Mouse (Mus musculus) myocyte (in vitro differentiated cells): ENCODE results near the gene Sh2d7. TPM values are rescaled to one million over a fixed set of nuclear protein-coding genes. Genes with fewer than 3 reads are reported as not detected.
A peak's percentile ranks its signal among the peaks of the same experiment; 100 is the strongest.

Source experiments
- H3K27me3 ChIP-seq: one replicate; pipeline ENCODE4 v1.6.1; 2011; ENCODE audit not compliant: control insufficient read depth, insufficient read depth, insufficient read length
- H3K36me3 ChIP-seq: one replicate; pipeline ENCODE4 v1.6.1; 2011; ENCODE audit not compliant: control insufficient read depth, insufficient read depth
- H3K4me2 ChIP-seq: one replicate; pipeline ENCODE4 v1.6.1; 2011; ENCODE audit warnings: low read depth, control low read depth
- H3K4me3 ChIP-seq: one replicate; pipeline ENCODE4 v1.5.1; 2011; ENCODE audit warnings: mild to moderate bottlenecking, control low read depth, moderate library complexity
- H3K79me2 ChIP-seq: one replicate; pipeline ENCODE4 v1.6.1; 2011; ENCODE audit not compliant: control insufficient read depth, insufficient read depth
- H3ac ChIP-seq: one replicate; pipeline ENCODE4 v1.6.1; 2011; ENCODE audit not compliant: control insufficient read depth, insufficient read length
- CEBPB ChIP-seq: IDR thresholded peaks from 2 replicates; pipeline ENCODE4 v1.6.1; 2011; ENCODE audit warnings: mild to moderate bottlenecking, moderate library complexity; ENCODE audit not compliant: poor library complexity, insufficient read depth, severe bottlenecking
- E2F4 ChIP-seq: IDR thresholded peaks from one replicate; pipeline ENCODE4 v1.6.1; 2011; ENCODE audit warnings: mild to moderate bottlenecking, control low read depth, moderate library complexity; ENCODE audit not compliant: insufficient read depth
- MAX ChIP-seq: IDR thresholded peaks from one replicate; pipeline ENCODE4 v1.6.1; 2011; ENCODE audit warnings: low read depth, mild to moderate bottlenecking, control low read depth
- MYOD1 ChIP-seq, 3 experiments: IDR thresholded peaks; one replicate each; pipeline ENCODE4 v1.6.1; 2011; ENCODE audit warnings: control low read depth in 2 of 3, low read depth in 2 of 3, mild to moderate bottlenecking in 2 of 3, moderate library complexity in 1 of 3; ENCODE audit not compliant: insufficient read length in 2 of 3, control insufficient read depth in 1 of 3
- MYOG ChIP-seq, 3 experiments: IDR thresholded peaks; one replicate each; pipeline ENCODE4 v1.6.1; 2011; ENCODE audit warnings: control low read depth in 2 of 3, low read depth in 2 of 3, mild to moderate bottlenecking in 2 of 3; ENCODE audit not compliant: insufficient read length in 2 of 3, control insufficient read depth in 1 of 3, insufficient read depth in 1 of 3
- POLR2A ChIP-seq: IDR thresholded peaks from one replicate; pipeline ENCODE4 v1.6.1; 2011; ENCODE audit warnings: low read depth, mild to moderate bottlenecking, control low read depth, moderate library complexity; ENCODE audit not compliant: insufficient read length
- POLR2AphosphoS2 ChIP-seq: IDR thresholded peaks from one replicate; pipeline ENCODE4 v1.6.1; 2011; ENCODE audit warnings: low read depth, control low read depth; ENCODE audit not compliant: insufficient read length
- REST ChIP-seq: IDR thresholded peaks from one replicate; pipeline ENCODE4 v1.6.1; 2011; ENCODE audit warnings: mild to moderate bottlenecking, control low read depth, moderate library complexity; ENCODE audit not compliant: insufficient read depth, insufficient read length
- SRF ChIP-seq: IDR thresholded peaks from one replicate; pipeline ENCODE4 v1.6.1; 2011; ENCODE audit warnings: low read depth; ENCODE audit not compliant: control insufficient read depth, insufficient read length
- TCF12 ChIP-seq: IDR thresholded peaks from one replicate; pipeline ENCODE4 v1.6.1; 2011; ENCODE audit warnings: mild to moderate bottlenecking, control low read depth; ENCODE audit not compliant: poor library complexity, insufficient read depth, severe bottlenecking
- TCF3 ChIP-seq: IDR thresholded peaks from one replicate; pipeline ENCODE4 v1.6.1; 2011; ENCODE audit warnings: low read depth, control low read depth; ENCODE audit not compliant: insufficient read length
- USF1 ChIP-seq: IDR thresholded peaks from one replicate; pipeline ENCODE4 v1.6.1; 2011; ENCODE audit warnings: low read depth, mild to moderate bottlenecking, control low read depth, moderate library complexity
- polyA plus RNA-seq: library from polyadenylated mRNA; unstranded; fragments of >200 nt; fragmentation: generic; extraction: Trizol; gene quantifications from one replicate; pipeline ENCODE4 v1.2.1, GENCODE M21; 2012; ENCODE audit warnings: missing spikeins

Sh2d7 gene
- polyA plus RNA-seq, 1 experiment = not detected

DNA sequence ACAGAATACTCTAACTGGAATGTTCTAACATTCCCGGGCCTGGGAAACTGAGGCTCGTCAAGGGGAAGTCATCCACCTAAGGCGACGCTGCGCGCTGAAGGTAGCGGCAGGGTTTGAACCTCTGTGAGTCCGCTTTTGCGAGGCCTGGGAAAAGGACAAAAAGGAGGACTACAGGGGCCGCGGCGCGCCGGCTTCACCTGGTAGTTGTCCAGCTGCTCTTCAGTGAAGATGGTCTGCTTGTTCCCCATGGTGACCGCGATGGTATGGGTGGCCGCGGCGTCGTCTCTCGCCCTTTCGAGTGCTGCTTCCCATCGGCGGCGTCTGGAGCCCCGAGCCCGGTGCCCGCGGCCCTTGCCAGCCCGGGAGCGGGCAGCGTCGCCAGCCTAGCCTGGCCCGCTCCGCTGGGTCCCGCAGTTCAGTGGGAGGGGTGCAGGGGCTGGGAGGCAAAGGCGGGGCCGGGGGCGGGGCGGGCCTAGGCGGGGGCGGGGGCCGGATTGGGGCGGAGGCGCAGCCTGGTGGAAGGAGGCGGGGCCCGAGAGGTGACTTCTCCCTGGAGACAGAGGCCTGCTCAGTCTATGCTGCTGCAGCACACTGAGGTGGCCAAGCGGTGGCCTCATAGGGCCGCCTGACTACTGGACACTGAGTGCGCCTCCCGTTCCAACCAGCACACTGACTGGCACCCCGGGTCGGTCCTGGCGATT lies 21.1 kb downstream of the Sh2d7 start, which contains the start of gene Cib2:
TSS of gene Cib2 (minus strand) at position 448 of the 701 bp plus-strand sequence.
- H3K4me2 ChIP-seq = peak within 1 kb of the TSS; percentile 63
- H3K79me2 ChIP-seq = no peaks in the 10 kb centered on the region
- no peak within 1 kb of the TSS for H3ac ChIP-seq
- peaks cover 14% of the 10 kb centered on the region for H3K27me3 ChIP-seq
- no peak within 1 kb of the TSS for H3K4me3 ChIP-seq
- TF ChIP-seq TCF3 = no peak
- peak; percentile 27 for TF ChIP-seq POLR2A
- no peaks in the 10 kb centered on the region for H3K36me3 ChIP-seq

DNA sequence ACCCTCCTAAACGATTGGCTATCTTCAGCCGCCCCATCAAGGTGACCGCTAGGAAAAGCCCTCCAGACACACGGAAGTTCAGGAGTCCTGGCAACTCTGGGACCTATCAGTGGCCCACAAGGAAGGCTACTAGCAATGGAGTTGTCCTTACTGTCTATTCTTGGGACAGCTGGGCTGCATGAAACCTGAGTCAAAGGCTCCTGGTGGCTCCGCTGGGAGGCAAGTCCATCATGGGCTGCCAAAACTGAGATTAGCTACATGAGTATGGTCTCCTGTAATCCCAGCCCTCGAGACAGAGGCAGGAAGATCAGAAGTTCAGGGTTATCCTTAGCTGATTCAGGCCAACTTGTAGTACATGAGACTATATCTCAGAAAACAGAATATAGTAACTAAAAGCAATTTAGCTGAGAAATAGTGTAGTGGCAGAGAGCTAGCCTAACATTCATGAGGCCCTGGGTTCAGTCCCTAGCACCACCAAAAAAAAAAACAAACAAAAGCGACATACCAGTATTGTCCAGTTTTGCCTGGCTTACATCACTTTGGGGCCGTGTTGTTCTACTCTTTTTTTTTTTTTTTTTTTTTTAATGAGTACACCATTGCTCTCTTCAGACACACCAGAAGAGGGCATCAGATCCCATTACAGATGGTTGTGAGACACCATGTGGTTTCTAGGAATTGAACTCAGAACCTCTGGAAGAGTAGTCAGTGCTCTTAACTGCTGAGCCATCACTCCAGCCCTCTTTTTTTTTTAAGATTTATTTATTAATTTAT lies 22.2 kb downstream of the Sh2d7 start:
- H3K36me3 ChIP-seq = no peaks in the 10 kb centered on the region
- peaks cover 8% of the 10 kb centered on the region for H3K27me3 ChIP-seq
- no peak overlapping the region for H3K4me3 ChIP-seq
- TF ChIP-seq SRF (no peak), TCF3 (no peak), MYOD1 (IDR thresholded peaks at IDR 0.05; ENCODE audit: control insufficient read depth in 1 of 3, insufficient read length in 2 of 3, low read depth in 2 of 3) (no peak), MYOG (IDR thresholded peaks at IDR 0.05; ENCODE audit: control insufficient read depth in 1 of 3, insufficient read depth in 1 of 3, insufficient read length in 2 of 3, low read depth in 2 of 3) (no peak), TCF12 (no peak), POLR2A (no peak), E2F4 (no peak), USF1 (no peak), MAX (no peak), POLR2AphosphoS2 (no peak), REST (no peak), CEBPB (no peak)
- H3ac ChIP-seq = no peak overlapping the region
- H3K79me2 ChIP-seq = no peaks in the 10 kb centered on the region
- H3K4me2 ChIP-seq = no peak overlapping the region

DNA sequence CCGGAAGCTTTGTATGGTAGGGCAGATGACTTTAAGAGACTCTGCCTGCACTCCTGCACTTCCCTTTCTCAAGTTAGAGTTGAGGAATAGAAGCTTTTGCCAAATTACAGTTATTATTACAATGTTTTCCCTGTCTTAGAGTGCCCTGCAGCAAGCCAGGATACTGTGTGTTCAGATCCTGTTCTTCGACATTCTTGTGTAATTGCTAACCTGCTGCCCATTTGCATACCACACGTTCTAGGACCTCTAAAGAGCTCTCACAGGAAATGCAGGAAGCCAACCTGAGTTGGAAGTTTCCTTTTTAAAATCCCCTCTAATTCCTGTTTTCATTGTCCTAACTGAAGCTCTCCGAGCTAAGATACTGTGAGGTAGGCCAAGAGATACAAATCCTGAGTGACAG lies 28.2 kb downstream of the Sh2d7 start:
- no peak for TF ChIP-seq CEBPB
- no peak for TF ChIP-seq MYOG (IDR thresholded peaks at IDR 0.05; ENCODE audit: control insufficient read depth in 1 of 3, insufficient read depth in 1 of 3, insufficient read length in 2 of 3, low read depth in 2 of 3)
- no peak for TF ChIP-seq TCF12
- no peak for TF ChIP-seq USF1
- no peak for TF ChIP-seq POLR2AphosphoS2
- no peak overlapping the region for H3K4me3 ChIP-seq
- H3K36me3 ChIP-seq = no peaks in the 10 kb centered on the region
- no peaks in the 10 kb centered on the region for H3K79me2 ChIP-seq
- H3K27me3 ChIP-seq = peaks cover 8% of the 10 kb centered on the region
- no peak overlapping the region for H3ac ChIP-seq
- no peak overlapping the region for H3K4me2 ChIP-seq

DNA sequence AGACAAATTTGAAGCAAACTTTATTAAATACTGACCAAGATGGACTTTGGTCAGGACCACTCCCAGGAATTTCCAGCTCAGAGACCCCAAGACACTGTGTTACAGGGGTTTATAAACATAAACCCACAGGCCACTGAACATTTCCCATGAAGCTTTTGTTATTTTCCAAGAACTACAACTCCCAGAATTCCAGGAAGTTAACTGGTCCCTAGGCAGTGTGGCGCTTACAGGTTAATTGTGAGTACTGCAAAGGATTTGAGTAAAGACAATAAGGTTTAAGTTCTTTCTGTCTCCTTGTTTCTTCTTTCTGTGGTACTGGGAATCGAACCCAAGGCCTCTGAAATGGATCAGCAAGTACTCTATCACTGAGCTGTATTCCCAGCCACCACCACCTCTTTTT lies 29.9 kb downstream of the Sh2d7 start:
- peaks cover 2% of the 10 kb centered on the region for H3K27me3 ChIP-seq

DNA sequence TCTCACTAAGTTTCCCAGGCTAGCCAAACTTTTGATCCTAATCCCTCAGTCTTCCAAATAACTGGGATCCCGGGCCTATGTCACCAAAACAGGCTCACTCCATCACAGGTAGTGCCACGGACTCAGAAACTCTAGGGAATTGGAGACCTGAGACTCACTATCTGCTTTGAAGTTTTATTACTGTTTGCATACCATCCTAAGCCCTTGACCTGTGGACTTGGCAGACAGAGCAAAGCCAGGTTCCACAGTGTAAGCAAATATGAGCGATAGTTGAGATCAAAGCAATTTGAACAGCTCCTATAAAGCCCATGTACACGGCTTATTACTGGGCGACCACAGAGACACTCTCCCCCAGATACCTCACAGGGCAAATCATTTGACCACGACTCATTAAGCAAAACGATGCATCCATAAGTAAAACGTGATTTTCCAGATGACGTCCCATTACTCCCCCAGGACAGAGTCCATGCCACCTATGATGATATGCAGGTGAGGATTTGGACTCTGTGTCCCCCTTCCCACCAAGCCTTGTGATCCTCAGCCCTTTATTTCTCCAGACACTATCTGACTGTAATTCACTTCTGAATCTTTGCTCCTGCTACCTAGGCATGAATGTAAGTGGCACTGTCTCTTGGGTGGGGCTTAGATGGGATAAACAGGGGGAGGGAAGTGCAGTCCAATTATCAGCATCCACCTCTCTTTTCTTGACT lies 32.5 kb downstream of the Sh2d7 start:
- Histone ChIP-seq H3K4me2 (no peak overlapping the region), H3ac (no peak overlapping the region), H3K79me2 (no peaks in the 10 kb centered on the region), H3K4me3 (no peak overlapping the region), H3K36me3 (no peaks in the 10 kb centered on the region), H3K27me3 (peaks cover 8% of the 10 kb centered on the region)
- no peak for TF ChIP-seq MYOD1 (IDR thresholded peaks at IDR 0.05; ENCODE audit: control insufficient read depth in 1 of 3, insufficient read length in 2 of 3, low read depth in 2 of 3)
- no peak for TF ChIP-seq TCF3
- TF ChIP-seq E2F4 = no peak
- no peak for TF ChIP-seq MYOG (IDR thresholded peaks at IDR 0.05; ENCODE audit: control insufficient read depth in 1 of 3, insufficient read depth in 1 of 3, insufficient read length in 2 of 3, low read depth in 2 of 3)
- no peak for TF ChIP-seq TCF12
- no peak for TF ChIP-seq SRF
- TF ChIP-seq USF1 = no peak
- no peak for TF ChIP-seq POLR2AphosphoS2
- TF ChIP-seq REST = no peak
- TF ChIP-seq CEBPB = no peak
- no peak for TF ChIP-seq MAX
- no peak for TF ChIP-seq POLR2A

More for the DNA sequence above, 29.9 kb downstream of the Sh2d7 start:
- Histone ChIP-seq H3K36me3 (no peaks in the 10 kb centered on the region), H3K79me2 (no peaks in the 10 kb centered on the region), H3ac (no peak overlapping the region), H3K4me3 (no peak overlapping the region), H3K4me2 (no peak overlapping the region)
- no peak for TF ChIP-seq TCF3
- TF ChIP-seq TCF12 = no peak
- no peak for TF ChIP-seq CEBPB
- no peak for TF ChIP-seq MYOG (IDR thresholded peaks at IDR 0.05; ENCODE audit: control insufficient read depth in 1 of 3, insufficient read depth in 1 of 3, insufficient read length in 2 of 3, low read depth in 2 of 3)
- TF ChIP-seq E2F4 = no peak
- TF ChIP-seq USF1 = no peak
- TF ChIP-seq REST = no peak
- no peak for TF ChIP-seq POLR2A
- no peak for TF ChIP-seq POLR2AphosphoS2
